Mouse (Mus musculus): ENCODE data around the gene Trim25.
A peak's percentile ranks its signal among the peaks of the same experiment; 100 is the strongest.
"Not testable (repeated sequence)": the region's sequence is repeated elsewhere in the genome, so short reads cannot be mapped to it uniquely, and the experiment has no call there.

The Trim25 gene

DNA sequence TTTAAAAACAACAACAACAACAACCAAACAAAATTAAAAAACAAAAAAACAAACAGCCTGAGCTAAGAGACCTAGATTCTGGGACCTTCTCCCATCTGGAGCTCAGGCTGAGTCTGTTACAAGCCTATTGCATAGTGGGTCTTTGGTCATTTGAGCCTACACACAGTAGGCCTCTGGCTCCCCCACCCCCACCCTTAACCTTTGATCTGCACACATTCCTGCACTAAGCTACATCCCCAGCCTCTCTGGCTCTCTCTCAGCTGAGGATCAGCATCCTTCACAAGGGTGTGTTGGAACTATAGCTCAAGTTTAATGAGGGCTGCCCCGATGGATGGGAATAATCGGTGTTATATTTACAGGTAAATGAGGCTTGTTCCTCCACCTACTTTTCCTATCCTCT, 3.6 kb upstream of the Trim25 start:
- DNase-seq = no peak

GRCm38 (mm10) chr11:88996427-88996826, 2.7 kb upstream of the Trim25 start:
- DNase-seq = no peak

DNA sequence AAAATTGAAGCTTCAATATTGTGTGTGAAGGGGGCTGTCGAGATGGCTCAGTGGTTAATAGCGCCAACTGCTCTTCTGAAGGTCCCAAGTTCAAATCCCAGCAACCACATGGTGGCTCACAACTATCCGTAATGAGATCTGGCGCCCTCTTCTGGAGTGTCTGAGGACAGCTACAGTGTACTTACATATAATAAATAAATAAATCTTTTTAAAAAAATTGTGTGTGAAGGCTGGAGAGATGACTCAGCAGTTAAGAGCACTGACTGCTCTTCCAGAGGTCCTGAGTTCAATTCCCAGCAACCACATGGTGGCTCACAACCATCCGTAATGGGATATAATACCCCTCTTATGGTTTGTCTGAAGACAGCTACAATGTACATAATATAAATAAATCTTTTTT, 1.8 kb upstream of the Trim25 start:
- DNase-seq = not testable (repeated sequence)

GRCm38 (mm10) chr11:88998406-88998805, 770 bp upstream of the Trim25 start:
- DNase-seq = no peak

GRCm38 (mm10) chr11:88999723-89000526, 749 bp downstream of the Trim25 start:
- no peak for DNase-seq

DNA sequence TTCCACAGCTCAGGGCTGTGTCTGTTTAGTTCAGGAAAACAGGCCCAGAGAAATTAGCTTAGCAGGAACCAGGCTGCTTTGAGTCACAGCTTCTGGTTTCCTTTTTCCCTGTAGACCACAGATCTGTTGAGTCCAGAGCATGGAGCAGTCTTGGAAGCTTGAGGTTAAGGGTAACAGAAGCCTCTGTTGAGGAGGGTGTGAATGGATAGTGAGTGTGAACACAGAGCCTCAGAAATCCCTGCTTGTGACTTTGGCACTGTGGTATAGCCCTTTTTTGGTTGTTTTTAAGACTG, 1.3 kb downstream of the Trim25 start:
- no peak for DNase-seq

- DNase-seq = no peak
These were observed 2.4 kb downstream of the Trim25 start for GRCm38 (mm10) chr11:89001569-89001968.

DNA sequence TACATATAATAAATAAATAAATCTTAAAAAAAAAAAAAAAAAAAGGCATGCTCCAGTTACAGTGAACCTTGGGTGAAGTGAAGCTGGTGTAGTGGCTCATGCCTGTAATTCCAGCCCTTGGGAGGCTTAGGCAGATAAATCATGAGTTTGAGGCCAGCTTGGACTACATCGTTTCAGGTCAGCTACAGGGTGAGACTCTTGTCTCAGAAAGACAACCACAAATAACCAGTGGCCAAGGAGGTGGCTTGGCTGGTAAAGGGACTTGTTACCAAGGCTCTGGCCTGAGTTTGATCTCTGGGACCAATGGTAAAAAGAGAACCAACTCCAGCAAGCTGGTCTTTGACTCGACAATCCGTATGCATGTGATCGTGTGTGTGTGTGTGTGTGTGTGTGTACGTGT, 2.9 kb downstream of the Trim25 start:
- no peak for DNase-seq

DNA sequence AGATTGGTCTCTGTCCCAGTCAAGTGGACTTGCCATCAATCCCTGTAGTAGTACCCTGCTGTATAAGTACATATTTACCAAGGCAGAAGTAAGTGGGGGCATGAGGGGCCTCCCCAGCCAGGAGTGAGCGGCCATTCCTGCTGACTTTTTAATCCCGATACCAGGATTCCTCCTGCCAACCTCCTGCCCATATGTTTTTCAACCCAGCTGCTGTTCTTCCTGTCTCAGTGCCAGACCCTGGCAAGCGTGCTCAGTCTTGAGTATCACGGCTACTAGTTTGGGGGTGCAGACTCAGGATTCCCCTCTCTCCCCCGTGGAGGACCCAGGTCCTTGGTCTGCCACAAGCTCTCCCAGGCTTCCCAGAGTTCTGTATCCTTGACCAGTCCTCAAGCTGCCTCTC, 3.4 kb downstream of the Trim25 start:
- no peak for DNase-seq

GRCm38 (mm10) chr11:89003078-89003477, 3.9 kb downstream of the Trim25 start:
- DNase-seq = no peak

- no peak for DNase-seq
These were observed 4.5 kb downstream of the Trim25 start for GRCm38 (mm10) chr11:89003726-89004125.

DNA sequence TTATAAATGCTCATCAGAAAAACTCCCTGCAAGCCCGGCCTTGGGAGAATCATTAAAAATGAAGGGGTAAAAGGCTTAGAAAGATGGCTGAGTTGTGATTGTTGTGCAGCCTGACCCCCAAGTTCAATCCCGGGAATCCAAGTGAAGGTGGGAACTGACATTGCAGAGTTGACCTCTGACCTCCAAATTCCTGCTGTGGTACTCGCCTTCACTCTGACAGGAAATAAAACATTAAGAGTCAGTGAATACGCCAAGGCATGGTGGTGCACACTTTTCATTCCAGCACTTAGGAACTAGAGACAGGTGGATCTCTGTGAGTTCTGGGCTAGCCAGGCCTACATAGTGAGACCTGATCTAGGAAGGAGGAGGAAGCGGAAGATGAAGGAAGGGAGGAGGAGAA, 6.3 kb downstream of the Trim25 start:
- no peak for DNase-seq

DNA sequence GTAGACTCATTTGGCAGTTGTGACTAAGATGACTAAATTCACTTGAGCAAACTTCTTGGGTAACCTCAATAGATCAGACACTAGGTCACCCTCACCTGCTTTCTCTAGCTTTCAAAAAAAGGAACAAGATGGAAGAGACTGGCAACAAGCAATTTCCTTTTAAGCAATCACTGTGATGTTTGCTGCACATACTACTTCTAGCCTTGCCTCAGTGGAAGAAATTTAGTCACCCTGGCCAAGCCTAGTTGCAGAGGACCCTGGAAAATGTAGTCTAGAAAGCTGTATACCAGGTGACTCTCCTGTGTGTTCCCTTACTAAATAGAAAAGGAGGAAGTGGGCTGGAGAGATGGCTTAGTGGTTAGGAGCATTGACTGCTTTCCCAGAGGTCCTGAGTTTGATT, 7.2 kb downstream of the Trim25 start:
- DNase-seq = no peak

DNA sequence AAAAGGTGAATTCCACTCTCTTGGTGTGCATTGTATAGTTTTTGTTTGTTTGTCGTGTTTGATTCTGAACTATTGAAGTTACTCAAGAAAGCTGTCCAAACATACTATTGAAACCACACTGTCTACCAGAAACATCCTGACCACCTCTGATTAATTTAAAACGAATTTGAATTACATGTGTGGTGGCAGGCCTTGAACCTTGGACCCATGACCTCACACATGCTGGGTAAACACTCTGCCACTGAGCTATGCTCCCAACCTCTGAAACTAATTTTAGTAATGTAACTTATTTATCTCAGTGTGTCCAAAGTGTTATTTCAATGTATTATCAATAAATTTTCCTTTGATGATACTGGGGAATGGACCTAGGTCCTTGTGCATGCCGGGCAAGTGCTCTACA, 8.4 kb downstream of the Trim25 start:
- no peak for DNase-seq

DNA sequence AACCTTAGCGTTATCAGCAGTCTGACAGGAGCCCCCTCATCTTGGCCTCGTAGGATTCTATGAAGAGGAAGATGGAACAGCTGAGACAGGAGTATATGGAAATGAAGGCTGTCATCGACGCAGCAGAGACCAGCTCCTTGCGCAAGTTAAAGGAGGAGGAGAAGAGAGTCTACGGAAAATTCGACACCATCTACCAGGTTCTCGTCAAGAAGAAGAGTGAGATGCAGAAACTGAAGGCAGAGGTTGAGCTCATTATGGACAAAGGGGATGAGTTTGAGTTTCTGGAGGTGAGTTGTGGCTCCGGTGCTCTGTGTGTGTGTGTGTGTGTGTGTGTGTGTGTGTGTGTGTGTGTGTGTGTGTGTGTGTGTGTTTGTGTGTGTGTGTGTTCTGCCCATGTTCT, 9.9 kb downstream of the Trim25 start:
- no peak for DNase-seq

DNA sequence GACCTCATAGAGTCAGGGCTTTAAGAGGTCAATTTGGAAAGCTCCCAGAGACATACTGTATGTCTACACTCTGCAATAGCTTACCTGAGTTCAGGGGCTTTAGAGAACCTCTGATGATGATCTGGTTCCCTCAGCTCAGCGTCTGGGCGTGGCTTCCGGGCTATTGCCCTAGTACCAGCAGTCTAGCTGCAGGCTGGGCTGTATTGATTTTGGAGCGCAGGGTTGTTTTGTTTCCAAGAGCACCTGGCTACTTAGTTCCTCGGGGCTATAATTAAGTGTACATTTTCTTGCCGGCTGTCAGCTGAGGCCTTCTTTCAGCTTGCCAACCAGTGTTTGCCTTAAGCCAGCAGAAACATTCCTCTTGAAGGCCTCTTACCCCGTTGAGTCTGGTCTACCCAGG, 10.3 kb downstream of the Trim25 start:
- no peak for DNase-seq

DNA sequence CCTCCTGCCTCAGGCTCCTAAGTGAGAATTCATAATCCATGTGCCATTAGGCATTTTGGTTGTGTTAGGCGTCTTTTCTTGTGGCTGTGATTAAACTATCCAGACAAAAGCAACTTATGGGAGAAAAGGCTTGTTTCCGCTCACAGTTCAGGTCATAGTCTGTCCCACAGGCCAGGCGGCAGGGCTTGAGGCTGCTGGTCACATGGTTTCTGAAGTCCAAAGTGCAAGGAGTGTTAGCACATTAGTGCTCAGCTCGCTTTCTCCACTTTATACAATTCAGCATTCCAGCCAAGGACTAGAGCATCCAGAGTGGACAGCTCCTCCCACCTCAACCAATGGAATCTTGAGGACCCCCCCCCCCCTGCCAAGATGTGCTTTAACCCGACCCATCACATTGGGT, 13.1 kb downstream of the Trim25 start:
- no peak for DNase-seq

DNA sequence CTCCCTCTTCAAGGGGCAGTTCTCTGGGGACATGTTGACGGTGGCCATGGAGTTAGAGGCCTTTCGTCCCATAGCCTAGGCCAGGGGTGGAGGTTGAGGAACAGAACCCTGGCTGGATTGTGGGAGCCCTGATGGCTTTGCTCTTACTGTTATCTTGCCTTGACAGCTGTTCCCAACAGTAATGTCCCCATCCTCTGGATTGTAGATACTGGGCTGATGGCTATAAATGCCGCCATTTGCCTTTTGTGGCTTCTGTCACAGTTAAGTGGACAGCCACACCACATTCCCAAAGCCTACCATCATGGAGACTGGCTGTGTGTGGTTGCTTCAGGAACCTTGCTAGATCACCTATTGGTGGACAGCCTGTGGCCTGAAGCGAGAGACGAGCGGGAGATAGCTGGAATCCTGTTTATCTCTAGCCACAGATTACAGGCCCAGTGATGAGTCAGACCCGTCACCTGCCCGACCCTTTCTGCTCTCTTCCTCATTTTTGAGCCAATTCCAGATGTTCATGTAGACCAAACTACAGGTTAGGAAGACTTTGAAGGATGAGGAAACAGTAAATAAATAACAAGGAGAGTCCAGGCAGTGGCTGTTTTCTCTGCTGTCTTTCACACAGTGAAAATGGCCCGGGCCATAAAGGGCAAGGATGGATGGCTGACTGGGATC, 18.5 kb downstream of the Trim25 start:
- no peak for DNase-seq

DNA sequence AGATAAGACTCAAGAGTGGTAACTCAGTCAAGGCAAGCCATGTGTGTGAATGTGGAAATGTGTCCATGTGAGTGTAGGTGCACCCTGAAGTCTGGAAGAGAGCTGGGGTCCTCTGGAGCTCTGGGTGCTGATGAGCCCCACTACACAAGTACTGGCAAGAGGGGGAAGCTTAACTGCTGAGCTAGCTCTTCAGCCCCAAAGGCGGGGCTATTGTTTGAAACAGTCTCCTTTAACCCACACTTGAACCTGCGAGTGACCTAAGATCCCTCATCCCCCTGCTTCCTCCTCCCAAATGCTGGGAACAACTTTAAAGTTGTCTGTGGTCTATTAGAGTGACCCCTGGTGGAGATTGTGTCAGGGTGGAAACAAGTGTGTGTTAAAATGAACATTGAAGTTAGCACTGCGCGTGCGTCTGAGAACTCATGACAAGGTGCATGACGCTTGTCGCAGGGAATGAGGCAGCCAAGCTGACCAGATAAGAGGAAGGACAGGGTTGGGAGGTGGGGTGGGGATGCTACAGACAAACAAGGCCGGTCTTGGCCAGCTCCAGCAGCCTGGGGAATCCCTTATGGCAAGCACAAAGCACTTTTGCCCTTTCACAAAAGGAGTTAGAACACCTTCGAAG, 21.6 kb downstream of the Trim25 start:
- no peak for DNase-seq

- no peak for DNase-seq
These were observed 22.5 kb downstream of the Trim25 start for GRCm38 (mm10) chr11:89021687-89022086.

DNA sequence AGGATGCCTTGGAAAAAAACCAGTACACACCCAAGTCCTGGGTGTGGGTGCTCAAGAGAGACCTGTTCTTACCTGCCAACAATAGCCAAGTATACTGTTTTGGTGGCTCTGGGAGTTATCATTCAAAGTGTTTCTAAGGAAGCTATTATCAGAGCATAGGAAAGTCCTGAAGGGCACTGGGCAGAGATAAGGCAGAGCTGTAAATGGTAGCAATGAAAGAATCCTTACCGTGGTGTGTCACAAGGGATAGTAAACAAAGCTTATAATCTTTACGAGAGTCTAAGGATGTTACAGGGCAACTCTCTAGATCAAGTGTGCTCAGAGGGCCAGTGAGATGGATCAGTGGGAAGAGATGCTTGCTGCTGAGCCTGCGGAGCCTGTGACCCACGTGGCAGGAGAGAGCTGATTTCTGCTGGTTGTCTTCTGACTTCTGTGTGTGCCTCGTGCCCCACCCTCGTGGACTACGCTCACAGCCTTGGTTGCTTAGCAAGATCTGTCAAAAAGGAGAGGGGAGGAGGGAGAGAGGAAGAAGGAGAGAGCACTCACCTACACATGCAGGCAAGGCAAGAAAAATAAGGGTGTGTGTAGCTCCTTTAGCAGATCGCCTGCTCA, 23.1 kb downstream of the Trim25 start:
- DNase-seq = no peak

DNA sequence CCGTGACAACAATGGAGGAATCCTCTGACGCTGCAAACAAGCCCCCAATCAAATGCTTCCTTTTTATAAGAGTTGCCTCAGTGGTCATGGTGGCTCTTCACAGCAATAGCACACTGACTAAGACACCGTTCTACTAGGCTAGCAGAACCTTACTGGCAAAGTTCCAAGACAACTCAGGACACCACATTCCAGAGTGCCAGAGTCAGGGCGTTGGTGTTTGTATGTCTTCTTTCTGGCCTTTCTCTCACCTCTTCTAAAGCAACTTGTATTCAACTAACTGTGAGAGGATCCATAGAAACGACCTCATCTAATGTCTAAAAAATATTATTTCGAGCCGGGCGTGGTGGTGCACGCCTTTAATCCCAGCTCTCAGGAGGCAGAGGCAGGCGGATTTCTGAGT, 24.3 kb downstream of the Trim25 start:
- DNase-seq = no peak

DNA sequence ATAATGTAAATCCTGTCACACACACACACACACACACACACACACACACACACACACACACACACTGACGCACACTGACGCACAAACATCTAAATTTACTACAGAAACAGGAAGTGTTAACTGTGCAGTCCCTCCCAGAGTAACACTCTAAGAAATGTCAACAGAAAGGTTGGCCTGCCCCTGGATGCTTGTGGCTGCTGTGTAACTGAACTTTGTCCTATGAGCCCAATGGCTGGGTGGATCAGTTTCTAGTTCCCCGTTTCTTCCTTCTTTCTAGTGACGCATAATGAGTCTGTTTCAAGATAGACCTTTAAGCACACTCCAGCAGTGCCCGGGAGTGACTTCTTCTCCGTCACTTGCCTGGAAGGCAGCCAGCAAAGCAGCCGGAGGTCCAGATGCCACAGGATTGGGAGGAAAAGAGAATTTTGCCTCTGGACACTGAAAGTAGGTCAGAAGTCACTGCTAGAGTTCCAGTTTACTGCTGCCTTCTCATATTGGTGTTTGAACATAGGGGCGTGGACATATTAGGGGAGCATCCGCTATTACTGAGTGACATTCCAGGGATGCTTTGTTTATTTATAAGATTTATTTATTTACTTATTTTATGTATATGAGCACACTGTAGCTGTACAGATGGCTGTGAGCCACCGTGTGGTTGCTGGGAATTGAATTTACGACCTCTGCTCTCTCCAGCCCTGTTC, 25.2 kb downstream of the Trim25 start:
- peak; percentile 61 to 66 for DNase-seq

Data from spleen, adult 18-20 months (tissue).